Comparison of ENCODE assay signal across 11 mouse cellular contexts in genomic region chr14:32379395-32380098, GRCm38 (mm10). TPM values are rescaled to one million over a fixed set of nuclear protein-coding genes. Genes with fewer than 3 reads are reported as not detected.
A peak's percentile ranks its signal among the peaks of the same experiment; 100 is the strongest.
DNase-seq lines count a peak whose midpoint lies in the region; ATAC-seq lines count a peak whose summit lies in the region.
"Had no signal": no experiment of that assay in that cellular context is flagged by ENCODE, and none has a peak within 500 bp of the region (broad histone marks: within the 10 kb centered on the region; RNA-seq: fewer than 3 reads in every experiment).

No protein-coding gene starts in this region.

- H3K9me3 ChIP-seq in heart, embryonic 12.5 days (replicated peaks) = no peaks in the 10 kb centered on the region
- no peaks in the 10 kb centered on the region for H3K9me3 ChIP-seq in hindbrain, embryonic 12.5 days (replicated peaks)

- H3K4me3 ChIP-seq in heart, embryonic 12.5 days = no peak overlapping the region
- no peak overlapping the region for H3K4me3 ChIP-seq in hindbrain, embryonic 12.5 days

- H3K27me3 ChIP-seq in heart, embryonic 12.5 days (replicated peaks) = peaks cover 47% of the 10 kb centered on the region
- peaks cover 20% of the 10 kb centered on the region for H3K27me3 ChIP-seq in hindbrain, embryonic 12.5 days

- 0 out of 2 replicates have a peak overlapping the region, but pooled peaks have one; percentile 20 for H3K4me2 ChIP-seq in heart, embryonic 12.5 days
- H3K4me2 ChIP-seq in hindbrain, embryonic 12.5 days (replicated peaks) = peak overlapping the region; percentile 45

- H3K9ac ChIP-seq in heart, embryonic 12.5 days = no peak overlapping the region
- H3K9ac ChIP-seq in hindbrain, embryonic 12.5 days = no peak overlapping the region

- peaks cover 21% of the 10 kb centered on the region for H3K4me1 ChIP-seq in heart, embryonic 12.5 days (replicated peaks)
- peaks cover 25% of the 10 kb centered on the region for H3K4me1 ChIP-seq in hindbrain, embryonic 12.5 days

- ATAC-seq in heart, embryonic 12.5 days (ENCODE audit: insufficient number of reproducible peaks, low FRiP score) = no peak
- 0 out of 2 replicates have a peak, but pooled peaks have one; percentile 38 for ATAC-seq in hindbrain, embryonic 12.5 days (ENCODE audit: low FRiP score)
- ATAC-seq in megakaryocyte-erythroid progenitor cell, adult 5-6 weeks (replicated peaks; ENCODE audit: low FRiP score, low TSS enrichment, poor library complexity, severe bottlenecking) = no peak

- no peak overlapping the region for H3K27ac ChIP-seq in heart, embryonic 12.5 days (ENCODE audit: poor library complexity, severe bottlenecking)
- H3K27ac ChIP-seq in hindbrain, embryonic 12.5 days = no peak overlapping the region

- WGBS in heart, embryonic 12.5 days = 20% methylated on average over 22 of the region's 22 CpGs
- 9% methylated on average over 22 of the region's 22 CpGs for WGBS in hindbrain, embryonic 12.5 days

- intact Hi-C loops in heart, postnatal 25 days (cut with DNase I) = no loop called here

- H3K36me3 ChIP-seq in heart, embryonic 12.5 days = no peaks in the 10 kb centered on the region
- no peaks in the 10 kb centered on the region for H3K36me3 ChIP-seq in hindbrain, embryonic 12.5 days

- DNase-seq in heart, postnatal 25 days (ENCODE audit: low spot score) = no peak
- DNase-seq in embryo, embryonic 9.5 days (ENCODE audit: extremely low spot score) = peak; percentile 31
- peak; percentile 18 for DNase-seq in neural tube, embryonic 10.5 days (ENCODE audit: extremely low spot score, low spot score)
- no peak for DNase-seq in cerebellum, adult 8-10 months
- DNase-seq in c-Kit-positive CD71-positive TER-119-positive erythroid progenitor cells, embryonic 14.5 days (ENCODE audit: low spot score) = no peak
- DNase-seq: cerebellum, adult 11-12 months; heart, postnatal 14 days had no signal

RNA-seq across cellular contexts. Expression of gene 1700024G13Rik, which starts 8.6 kb away (rescaled TPM):
- not detected in 2 replicates for polyA plus RNA-seq in heart, embryonic 12.5 days (2016; fragmentation: Nextera tagmentation; extraction: Ambion mirVana)
- total RNA-seq in heart, postnatal 25 days (2021) = not detected
- 0.85 and 0.94 TPM in 2 replicates for polyA plus RNA-seq in hindbrain, embryonic 12.5 days (2016; fragmentation: Nextera tagmentation; extraction: Ambion mirVana)
- not detected in 2 replicates for total RNA-seq in megakaryocyte-erythroid progenitor cell, adult 5-6 weeks (2014; fragmentation: Nextera tagmentation)
- not detected in 2 replicates for total RNA-seq in megakaryocyte-erythroid progenitor cell, adult 5-6 weeks (2017)
- total RNA-seq: heart, postnatal 14 days; neutrophil, adult 5-6 weeks had no signal

RNA-seq across cellular contexts. Expression of gene Ogdhl, which starts 57.7 kb away (rescaled TPM):
- polyA plus RNA-seq in heart, embryonic 12.5 days (2016; fragmentation: Nextera tagmentation; extraction: Ambion mirVana) = 19.2 and 19.4 TPM in 2 replicates
- total RNA-seq in heart, postnatal 25 days (2021) = 10 to 100 TPM; 78.0 to 92.1 TPM
- polyA plus RNA-seq in hindbrain, embryonic 12.5 days (2016; fragmentation: Nextera tagmentation; extraction: Ambion mirVana) = 19.6 and 23.7 TPM in 2 replicates
- total RNA-seq in megakaryocyte-erythroid progenitor cell, adult 5-6 weeks (2014; fragmentation: Nextera tagmentation) = 0.33 TPM in 1 of 2 replicates, not detected in the other
- total RNA-seq in megakaryocyte-erythroid progenitor cell, adult 5-6 weeks (2017) = not detected in 2 replicates
- total RNA-seq: neutrophil, adult 5-6 weeks had no signal

Comparison
In these comparisons a context has a peak if more than half of its experiments do, and no peak if none do; other contexts are left out.
1. DNase-seq: peak in embryo, embryonic 9.5 days (single experiment) and neural tube, embryonic 10.5 days (single experiment); none in heart, postnatal 25 days (single experiment), cerebellum, adult 8-10 months (single experiment) and c-Kit-positive CD71-positive TER-119-positive erythroid progenitor cells, embryonic 14.5 days (single experiment).
2. RNA of gene Ogdhl, which starts 57.7 kb away (total RNA-seq): 78.0 to 92.1 TPM in heart, postnatal 25 days; 0.33 TPM in megakaryocyte-erythroid progenitor cell, adult 5-6 weeks; every median in the first group is over 10 times any median in the second.